Mouse (Mus musculus) gastrocnemius, postnatal 4 days (tissue): ENCODE measurements around the gene H60b. TPM values are rescaled to one million over a fixed set of nuclear protein-coding genes. Genes with fewer than 3 reads are reported as not detected.
"Not testable (repeated sequence)": the region's sequence is repeated elsewhere in the genome, so short reads cannot be mapped to it uniquely, and the experiment has no call there.

Experiments used
- DNase-seq, 2 experiments: peaks; one replicate each; pipeline ENCODE4 v3.0.0; 2021 to 2022; ENCODE audit warnings: low spot score in 2 of 2, mixed read lengths in 2 of 2
- long read RNA-seq, 2 experiments: library from polyadenylated mRNA; stranded (forward); transcript quantifications; one replicate each; pipeline ENCODE4 v2.0.0; 2021
- total RNA-seq, 2 experiments: library from RNA; stranded (reverse); gene quantifications; 2 replicates each; pipeline ENCODE4 v1.2.3; 2021

Gene H60b
- total RNA-seq: under 1 TPM; 0.57 to 0.86 TPM
- long read RNA-seq, experiment 1: 0 reads
- long read RNA-seq, experiment 2, partial matches to known transcripts: 0 of 1 reads
- long read RNA-seq, experiment 2, other reads (novel, unspliced or antisense): 1 of 1 reads

DNA sequence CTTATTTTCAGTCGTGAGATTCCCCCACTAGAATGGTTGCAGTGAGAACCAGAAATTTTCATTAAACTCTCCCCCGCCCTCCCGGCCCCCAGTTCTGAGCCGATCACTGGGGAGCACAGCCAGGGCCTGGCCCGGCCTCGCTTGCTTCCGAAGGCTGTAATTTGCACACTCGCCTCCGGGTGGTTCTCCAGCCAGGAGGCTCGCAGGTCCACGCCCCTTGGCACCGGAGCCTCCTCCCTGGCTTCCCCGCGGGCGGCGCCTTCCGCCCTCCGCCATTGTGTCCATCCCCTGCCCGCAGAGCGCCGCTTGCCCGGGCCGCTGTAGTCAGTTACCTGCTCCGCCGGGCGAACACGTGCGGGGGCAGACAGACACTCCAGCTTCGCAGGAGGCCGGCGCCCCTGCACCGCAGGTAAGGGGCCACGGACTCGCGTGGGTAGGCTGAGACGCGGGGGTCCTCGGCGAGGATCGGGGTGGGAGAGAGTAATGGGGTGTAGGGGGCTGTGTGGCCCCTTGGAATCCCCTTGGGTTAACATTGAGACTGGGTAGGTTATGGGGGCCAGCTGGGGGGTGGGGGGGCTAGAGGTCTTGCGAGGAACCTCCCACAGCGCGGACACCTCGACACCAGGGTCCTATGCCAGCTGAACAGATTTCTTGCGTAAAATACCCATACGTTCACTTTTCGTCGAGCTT, at the start of gene H60b, which contains the start of gene Raet1e:
H60b (plus strand) TSS at position 277 of the 690 bp plus-strand sequence.
Raet1e (plus strand) TSS at position 260 of the 690 bp plus-strand sequence.
- peak in 1 of 2 experiments; percentile 45 for DNase-seq

DNA sequence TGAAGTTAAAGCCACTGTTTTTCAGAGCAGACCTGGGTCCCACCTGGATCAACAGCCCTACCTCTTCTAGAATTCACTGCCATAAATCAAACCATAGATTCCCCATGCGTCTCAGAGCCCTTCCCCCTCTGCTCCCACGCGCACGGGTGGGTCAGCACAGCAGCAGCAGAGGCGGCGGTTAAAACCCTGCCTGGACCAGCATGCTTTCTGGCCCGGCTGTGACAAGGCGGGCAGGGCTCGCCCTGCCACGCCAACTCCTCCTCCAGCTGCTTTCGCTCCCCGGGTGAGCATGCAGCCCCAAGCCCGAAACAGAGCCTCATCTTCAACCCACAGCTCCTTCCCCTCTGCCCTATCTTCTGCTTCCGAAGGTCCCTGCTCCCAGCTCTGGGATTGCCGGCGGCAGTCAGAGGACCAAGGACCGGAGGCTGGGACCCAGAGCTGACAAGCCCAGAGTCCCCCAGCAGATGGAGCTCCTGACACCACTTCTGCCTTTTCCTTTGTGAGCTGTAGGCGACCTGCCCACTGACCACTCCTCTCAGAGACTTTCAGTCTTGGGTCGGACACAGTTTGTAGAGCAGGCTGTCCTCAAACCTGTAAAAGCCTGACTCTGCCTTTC, 17.6 kb upstream of the H60b start:
- peak; percentile 55 to 81 for DNase-seq

DNA sequence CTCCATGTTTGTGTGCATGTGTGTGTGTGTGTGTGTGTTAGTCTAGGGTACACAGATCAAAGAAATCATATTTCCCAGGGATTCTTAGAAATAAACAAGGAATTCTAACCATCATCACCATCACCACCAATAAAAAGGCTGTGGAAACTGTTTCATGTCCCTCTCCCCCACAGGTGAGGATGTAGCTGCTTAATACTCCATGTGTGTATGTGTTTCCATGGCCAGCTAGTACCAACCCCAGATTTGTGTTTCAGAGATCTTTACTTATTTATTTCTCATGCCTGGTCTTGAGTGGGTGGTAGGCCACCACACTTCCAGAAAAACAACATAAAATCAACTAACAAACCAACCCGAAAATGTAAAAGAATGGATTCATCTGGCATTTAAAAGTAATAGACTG, 16.2 kb upstream of the H60b start:
- peak; percentile 56 to 65 for DNase-seq

DNA sequence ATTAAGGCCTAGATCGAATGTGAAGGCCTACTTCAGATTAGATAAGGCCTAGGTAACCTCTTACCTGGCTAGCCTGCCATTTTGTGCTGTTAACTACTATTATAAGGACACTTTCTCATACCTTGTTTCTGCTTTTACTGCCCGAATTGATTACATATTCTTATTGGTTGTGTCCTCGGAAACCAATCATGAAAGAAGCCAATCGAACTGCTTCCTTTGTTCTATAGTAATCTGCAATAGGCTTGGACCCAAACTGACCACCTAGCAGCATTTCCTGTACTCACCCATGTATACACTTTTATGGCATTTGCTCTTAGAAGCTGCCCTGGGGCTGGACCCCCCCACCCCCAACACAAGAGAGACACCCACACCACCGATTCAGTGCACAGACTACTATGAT, 15.5 kb upstream of the H60b start:
- DNase-seq: no peak

DNA sequence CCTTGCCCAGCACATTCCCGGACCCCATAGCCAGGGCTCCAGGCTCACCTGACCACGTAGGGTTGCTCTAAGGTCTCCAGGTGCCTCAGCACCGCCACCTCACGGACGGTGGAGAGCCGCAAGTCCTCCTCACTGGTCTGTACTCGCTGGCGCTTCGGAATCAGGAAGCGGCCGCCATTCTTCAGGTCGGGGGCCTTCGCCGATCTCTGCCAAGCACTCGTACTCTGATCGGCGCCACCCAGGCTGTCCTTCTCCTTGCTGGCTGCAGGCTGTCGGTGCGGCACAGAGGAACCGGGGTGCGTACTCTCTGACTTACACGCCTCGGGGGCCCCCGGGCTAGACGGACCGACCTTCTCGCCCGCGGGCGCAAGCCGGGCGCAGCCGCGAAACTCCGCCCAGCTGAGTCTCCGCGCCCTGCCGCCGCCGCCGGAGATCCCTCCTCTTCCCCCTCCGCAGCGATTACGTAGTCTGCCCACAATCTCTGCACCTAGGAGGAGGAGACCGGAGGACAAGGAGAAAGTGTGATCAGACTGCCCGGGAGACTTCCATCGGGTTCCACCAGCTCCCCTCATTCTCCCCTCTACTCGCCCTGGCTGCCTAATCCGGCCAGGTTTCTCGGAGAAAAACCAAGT, 9.8 kb upstream of the H60b start:
- peak in 1 of 2 experiments; percentile 63 for DNase-seq

DNA sequence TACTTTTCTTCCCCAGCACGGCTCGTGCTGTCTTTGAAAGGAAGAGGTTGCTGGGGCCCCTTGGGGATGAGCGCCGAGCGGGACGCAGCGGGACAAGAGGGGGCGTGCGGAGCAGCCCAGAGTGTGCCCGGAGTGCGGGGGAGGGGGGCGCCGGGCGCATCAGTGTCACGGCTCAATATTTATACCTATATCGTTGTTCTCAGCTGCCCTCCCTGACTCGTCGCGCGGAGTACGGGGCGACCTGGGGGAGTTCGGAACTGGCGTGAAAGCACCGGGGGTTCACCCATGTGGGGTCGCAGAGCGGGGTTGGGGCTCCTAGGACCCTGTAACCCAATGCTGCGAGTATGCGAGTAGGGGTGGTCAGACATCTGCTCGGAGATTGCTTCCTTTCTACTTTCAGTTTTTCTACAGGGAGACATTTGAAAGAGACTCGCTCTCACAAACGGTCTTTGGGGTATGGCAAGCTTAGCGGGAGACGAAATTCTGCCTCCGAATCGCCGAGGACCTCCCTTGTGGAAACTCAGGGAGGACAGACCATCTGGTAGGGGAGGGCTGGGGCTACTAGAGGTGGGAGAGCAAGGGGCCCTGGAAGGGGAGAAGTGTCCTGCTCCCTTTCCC, 9.2 kb upstream of the H60b start, which contains the start of gene E030030I06Rik:
E030030I06Rik (minus strand) TSS at position 198 of the 618 bp plus-strand sequence.
- DNase-seq: peak in 1 of 2 experiments; percentile 33

DNA sequence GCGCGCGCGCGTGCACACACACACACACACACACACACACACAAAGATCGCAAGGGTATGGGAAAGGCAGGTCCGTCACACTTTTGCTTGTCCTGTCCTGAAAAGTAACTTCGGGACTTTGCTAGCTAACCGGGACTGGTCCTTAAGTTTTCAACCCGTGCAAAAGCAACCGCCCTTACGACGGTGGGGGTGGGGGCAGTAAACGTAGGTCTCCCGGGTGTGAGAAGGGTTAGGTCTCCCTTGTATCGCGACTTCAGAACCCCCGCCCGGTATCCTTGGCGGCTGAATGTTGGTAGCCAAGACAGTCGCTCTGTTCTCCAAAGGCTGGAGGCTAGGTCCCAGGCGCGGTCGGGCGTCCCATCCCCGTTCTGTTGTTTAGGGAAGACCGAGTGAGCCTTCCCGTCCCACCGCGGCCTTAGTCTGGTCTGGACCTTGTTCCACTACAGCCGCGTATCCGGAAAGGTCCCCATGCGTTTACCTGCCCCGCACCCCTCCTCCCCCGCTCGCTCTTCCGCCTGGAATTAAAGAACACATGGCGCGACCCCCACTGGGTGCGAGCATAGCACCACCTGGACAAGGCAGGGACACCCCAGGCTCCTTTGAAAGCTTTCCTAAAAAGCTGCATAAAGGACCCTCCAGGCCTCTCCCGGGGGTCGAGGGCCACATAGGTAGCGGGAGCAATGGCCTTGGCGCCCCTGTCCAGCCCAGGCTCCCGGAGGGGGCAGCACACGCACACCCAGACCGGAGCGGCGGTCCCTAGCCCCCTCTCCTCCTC, 8.5 kb upstream of the H60b start:
- DNase-seq: no peak

DNA sequence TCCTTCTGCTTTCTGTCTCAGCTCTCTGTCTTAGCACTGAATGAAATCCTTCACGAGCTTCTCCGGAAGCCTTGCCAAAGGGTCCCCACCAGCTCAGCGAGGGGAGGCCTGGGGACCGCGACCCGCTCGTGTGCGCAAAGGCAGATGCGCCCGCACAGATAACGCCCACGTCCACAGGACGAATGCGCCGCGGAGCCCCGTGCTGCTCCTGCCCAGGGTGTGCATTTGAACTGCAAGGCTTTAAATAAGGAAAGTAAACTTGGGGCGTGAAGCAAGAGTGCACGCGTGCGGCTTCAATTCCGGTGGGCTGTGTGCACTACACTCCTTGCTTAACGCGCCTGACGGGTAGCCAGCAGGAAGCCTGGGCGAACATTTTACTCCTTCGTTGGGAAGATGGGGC, 7.8 kb upstream of the H60b start:
- no peak for DNase-seq

DNA sequence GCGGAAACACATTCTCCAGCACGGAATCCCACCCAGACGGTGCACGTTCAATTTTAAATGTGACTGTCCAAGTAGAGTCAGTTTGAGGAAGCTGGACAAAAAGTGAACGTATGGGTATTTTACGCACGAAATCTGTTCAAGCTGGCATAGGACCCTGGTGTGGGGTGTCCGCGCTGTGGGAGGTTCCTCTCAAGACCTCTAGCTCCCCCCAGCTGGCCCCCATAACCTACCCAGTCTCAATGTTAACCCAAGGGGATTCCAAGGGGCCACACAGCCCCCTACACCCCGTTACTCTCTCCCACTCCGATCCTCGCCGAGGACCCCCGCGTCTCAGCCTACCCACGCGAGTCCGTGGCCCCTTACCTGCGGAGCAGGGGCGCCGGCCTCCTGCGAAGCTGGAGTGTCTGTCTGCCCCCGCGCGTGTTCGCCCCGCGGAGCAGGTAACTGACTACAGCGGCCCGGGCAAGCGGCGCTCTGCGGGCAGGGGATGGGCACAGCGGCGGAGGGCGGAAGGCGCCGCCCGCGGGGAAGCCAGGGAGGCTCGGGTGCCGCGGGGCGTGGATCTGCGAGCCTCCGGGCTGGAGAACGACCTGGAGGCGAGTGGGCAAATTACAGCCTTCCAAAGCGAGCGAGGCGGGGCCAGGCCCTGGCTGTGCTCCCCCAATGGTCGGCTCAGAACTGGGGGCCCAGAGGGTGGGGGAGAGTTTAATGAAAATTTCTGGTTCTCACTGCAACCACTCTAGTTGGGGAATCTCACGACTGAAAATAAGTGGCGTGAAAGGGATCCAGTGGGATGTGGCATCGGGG, 7.1 kb upstream of the H60b start:
- not testable (repeated sequence) for DNase-seq

DNA sequence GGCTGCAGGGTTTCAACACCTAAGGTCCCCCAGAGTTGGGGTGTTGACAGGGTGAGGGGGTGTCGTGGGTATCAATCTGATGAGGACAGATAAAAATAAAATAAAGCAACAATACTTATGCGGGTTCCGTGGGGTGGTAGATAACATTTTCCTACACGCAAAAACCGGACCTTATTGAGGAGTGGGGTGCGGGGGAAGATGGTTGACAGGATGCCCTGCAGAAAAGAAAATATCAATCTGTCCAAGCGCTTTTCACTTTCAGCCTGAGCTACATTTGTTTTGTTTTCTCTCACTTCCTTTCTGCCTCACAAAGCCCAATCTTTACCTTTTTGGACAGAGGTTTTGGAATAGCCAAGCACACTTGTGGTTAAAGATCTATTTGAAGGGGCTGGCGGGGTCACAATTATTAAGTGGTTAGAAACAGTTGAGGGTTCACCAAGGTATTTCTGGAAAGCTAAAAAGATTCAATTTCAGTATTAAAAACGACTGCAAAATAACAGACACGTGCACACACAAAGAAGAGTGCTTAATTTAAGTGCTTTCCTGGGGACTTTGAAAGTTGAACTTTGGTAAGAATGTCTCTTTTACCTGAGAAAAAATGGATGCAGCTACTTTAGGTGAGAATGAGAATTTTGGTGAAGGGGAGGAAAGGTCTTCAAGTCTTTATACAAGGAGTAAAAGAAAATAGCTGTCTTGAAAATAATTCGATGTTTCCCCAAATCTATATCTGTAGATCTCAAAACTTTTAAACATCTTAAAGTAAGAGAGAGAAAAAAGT, 6.3 kb upstream of the H60b start:
- DNase-seq: not testable (repeated sequence)

DNA sequence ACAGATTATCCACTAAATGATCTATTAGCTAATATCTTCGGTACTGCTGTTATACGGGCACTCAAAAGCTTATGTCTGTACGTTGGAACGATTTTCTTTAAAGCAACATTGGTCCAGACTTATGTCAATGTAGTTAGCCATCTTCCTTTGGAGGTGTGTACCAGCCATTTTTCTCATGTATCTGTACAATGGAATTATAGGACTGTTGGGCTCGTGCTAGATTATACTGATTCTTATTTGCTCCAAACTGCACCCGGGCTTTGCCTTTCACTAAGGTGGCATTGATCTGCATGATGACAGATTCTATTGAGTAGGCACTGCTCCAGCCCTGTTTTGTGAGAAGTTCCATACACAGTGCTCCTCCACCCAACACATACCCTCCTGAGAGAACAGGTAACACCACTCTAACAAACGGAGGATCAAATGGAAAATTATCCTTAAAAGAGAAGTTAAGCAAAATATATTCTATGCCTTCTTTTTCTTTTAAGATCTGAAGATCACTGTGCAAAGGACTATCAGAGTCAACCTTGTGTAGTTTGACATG, 5.2 kb upstream of the H60b start:
- DNase-seq: not testable (repeated sequence)

DNA sequence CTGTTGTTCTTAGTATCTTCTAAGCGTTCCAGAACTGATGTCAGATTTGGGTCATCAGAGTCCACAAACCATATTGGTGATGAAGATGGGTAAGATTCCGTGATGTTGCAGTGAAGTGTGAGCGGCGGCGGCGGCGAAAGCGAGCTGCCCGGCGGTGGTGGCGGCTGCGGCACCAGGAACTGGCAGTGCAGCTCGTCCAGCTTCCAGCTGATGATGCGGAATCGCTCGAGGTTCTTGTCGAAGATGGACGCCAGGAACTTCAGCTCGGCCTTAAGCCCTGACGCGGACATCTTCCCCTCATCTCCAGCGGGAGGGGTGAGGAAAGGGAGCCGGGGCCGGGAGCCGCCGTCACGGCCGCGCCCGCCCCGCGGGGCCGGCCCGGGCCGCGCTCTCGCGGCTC, 4.3 kb upstream of the H60b start:
- not testable (repeated sequence) for DNase-seq

DNA sequence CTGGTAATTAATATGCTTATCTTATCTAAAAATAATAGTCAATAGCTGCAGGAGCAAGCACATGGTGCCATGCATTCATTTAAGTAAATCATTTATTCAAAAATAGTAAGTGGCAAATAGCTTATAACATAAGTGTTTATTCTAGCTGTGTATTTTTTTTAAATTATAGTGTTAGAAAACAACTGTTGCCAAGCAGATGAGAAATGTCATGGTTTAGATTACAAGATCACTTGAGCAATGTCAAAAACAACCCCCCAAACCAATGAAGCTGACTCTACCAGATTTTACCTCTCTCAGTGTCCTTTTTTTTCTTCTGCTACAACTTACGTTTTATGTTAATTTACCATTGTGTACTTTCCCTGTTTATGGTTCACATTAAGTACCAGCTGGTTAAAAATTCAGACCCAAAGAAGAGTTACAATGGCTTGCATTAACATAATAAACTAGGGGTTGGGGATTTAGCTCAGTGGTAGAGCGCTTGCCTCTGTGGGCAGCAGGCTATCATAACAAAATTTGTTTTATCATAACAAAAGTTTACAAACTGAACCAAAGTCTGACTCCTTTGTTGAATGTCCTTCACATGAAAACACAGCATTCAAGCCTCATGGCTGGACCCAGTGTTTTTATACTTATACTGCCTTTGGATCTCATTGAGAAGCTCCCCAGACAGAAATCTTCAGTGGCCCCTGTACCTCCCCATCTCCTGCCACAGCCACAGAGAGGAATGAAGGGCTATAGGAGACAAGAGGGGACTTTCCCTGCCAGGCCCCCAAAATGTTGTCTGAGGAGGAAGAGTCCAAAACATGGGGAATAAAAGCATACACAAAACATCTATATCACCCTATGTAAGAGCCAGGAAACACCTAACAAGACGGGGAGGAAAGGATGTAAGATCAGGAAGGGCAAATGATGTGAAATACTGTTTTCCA, 3.3 kb upstream of the H60b start:
- no peak for DNase-seq

DNA sequence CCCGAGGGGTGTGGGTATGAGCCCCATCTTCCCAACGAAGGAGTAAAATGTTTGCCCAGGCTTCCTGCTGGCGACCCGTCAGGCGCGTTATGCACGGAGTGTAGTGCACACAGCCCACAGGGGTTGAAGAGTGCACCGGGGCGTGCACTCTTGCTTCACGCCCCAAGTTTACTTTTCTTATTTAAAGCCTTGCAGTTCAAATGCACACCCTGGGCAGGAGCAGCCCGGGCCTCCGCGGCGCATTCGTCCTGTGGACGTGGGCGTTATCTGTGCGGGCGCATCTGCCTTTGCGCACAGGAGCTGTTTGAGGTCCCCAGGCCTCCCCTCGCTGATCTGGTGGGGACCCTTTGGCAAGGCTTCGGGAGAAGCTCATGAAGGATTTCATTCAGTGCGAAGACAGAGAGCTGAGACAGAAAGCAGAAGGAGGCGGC, 760 bp downstream of the H60b start:
- no peak for DNase-seq

DNA sequence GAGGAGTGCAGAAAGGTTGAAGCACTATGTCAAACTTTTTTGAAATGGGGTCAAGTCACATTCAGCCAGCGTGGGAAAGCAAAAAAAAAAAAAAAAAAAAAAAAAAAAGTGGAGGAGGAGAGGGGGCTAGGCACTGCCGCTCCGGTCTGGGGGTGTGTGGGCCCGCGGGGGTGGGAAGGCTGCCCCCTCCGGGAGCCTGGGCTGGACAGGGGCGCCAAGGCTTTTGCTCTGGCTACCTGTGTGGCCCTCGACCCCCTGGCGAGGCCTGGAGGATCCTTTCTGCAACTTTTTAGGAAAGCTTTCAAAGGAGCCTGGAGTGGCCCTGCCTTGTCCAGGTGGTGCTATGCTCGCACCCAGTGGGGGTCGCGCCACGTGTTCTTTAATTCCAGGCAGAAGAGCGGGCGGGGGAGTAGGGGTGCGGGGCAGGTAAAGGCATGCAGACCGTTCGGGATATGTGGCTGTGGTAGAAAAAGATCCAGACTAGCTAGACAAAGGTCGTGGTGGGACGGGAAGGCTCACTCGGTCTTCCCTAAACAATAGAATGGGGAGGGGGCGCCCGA, 1.3 kb downstream of the H60b start:
- DNase-seq: no peak

DNA sequence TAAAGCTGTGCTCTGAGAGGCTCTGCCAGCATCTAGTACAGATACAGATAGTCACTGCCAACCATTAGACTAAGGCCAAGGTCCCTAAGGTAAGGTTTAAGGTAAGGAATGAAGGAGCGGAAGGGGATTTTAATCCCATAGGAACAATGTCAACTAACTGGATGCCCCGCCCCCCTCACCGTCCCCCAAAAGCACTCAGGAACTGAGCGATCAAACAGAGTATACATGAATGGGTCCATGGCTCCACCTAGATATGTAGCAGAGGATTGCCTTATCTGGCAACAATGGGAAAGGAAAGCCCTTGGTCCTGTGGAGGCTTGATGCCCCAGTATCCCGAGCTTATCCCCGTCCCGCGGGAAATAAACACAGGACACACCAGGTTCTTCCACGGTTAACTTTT, 4.9 kb downstream of the H60b start:
- not testable (repeated sequence) for DNase-seq
